Mouse (Mus musculus) intestine, embryonic 15.5 days (tissue): ENCODE results near the gene Cbr4. TPM values are rescaled to one million over a fixed set of nuclear protein-coding genes. Genes with fewer than 3 reads are reported as not detected.

Experiments
- ATAC-seq: fragments of 200-750 bp; cut with Nextera tagmentation; 2 replicates; pipeline ENCODE4 v1.8.0; 2017; ENCODE audit warnings: moderate TSS enrichment, moderate library complexity
- H3K27ac ChIP-seq: fragments of 300-500 bp; sonication (generic); 2 replicates; pipeline ENCODE4 v1.5.1; 2015; ENCODE audit warnings: mild to moderate bottlenecking, inconsistent platforms
- H3K27me3 ChIP-seq: fragments of 300-500 bp; sonication (generic); replicated peaks from 2 replicates; pipeline ENCODE4 v1.6.1; 2015; ENCODE audit warnings: inconsistent platforms
- H3K36me3 ChIP-seq: fragments of 300-500 bp; sonication (generic); 2 replicates; pipeline ENCODE4 v1.6.1; 2015; ENCODE audit warnings: inconsistent platforms
- H3K4me1 ChIP-seq: fragments of 300-500 bp; sonication (generic); replicated peaks from 2 replicates; pipeline ENCODE4 v1.6.1; 2015; ENCODE audit warnings: inconsistent platforms
- H3K4me2 ChIP-seq: fragments of 300-500 bp; sonication (generic); replicated peaks from 2 replicates; pipeline ENCODE4 v1.6.1; 2015; ENCODE audit warnings: mild to moderate bottlenecking, inconsistent platforms
- H3K4me3 ChIP-seq: fragments of 300-500 bp; sonication (generic); replicated peaks from 2 replicates; pipeline ENCODE4 v1.5.1; 2015; ENCODE audit warnings: inconsistent platforms
- H3K9ac ChIP-seq: fragments of 300-500 bp; sonication (generic); 2 replicates; pipeline ENCODE4 v1.6.1; 2015; ENCODE audit warnings: inconsistent platforms
- H3K9me3 ChIP-seq: fragments of 300-500 bp; sonication (generic); 2 replicates; pipeline ENCODE4 v1.6.1; 2016; ENCODE audit warnings: inconsistent platforms
- WGBS: fragments of 180-500 bp; shearing (Covaris S2); methylation state at CpG from one replicate; pipeline ENCODE4 v1.1.7; 2015; 5-methylcytosine and 5-hydroxymethylcytosine counted together
- polyA plus RNA-seq: library from polyadenylated mRNA; unstranded; fragments of >200 nt; fragmentation: Nextera tagmentation; extraction: Ambion mirVana; gene quantifications from 2 replicates; pipeline ENCODE4 v1.2.1, GENCODE M21; 2015

Cbr4 gene
- polyA plus RNA-seq, 1 experiment from 2014 or later = 34.1 TPM

- Histone ChIP-seq H3K4me3 (no peak overlapping the region), H3K27me3 (no peaks in the 10 kb centered on the region), H3K4me2 (no peak overlapping the region), H3K9me3 (no peaks in the 10 kb centered on the region), H3K9ac (no peak overlapping the region), H3K4me1 (no peaks in the 10 kb centered on the region), H3K27ac (no peak overlapping the region), H3K36me3 (no peaks in the 10 kb centered on the region)
- ATAC-seq = no peak
- WGBS = 62% methylated on average over 3 of the region's 3 CpGs
Observed at GRCm38 (mm10) chr8:61500914-61501313, 13.4 kb downstream of the Cbr4 start.

- no peak overlapping the region for H3K4me2 ChIP-seq
- H3K9me3 ChIP-seq = no peaks in the 10 kb centered on the region
- H3K4me3 ChIP-seq = no peak overlapping the region
- H3K27ac ChIP-seq = no peak overlapping the region
- no peaks in the 10 kb centered on the region for H3K4me1 ChIP-seq
- H3K9ac ChIP-seq = no peak overlapping the region
- peak; percentile 75 for ATAC-seq
- no peaks in the 10 kb centered on the region for H3K36me3 ChIP-seq
- H3K27me3 ChIP-seq = no peaks in the 10 kb centered on the region
Observed at GRCm38 (mm10) chr8:61502277-61502676, 14.7 kb downstream of the Cbr4 start.

GRCm38 (mm10) chr8:61515110-61515930, 27.8 kb downstream of the Cbr4 start:
- H3K4me2 ChIP-seq = no peak overlapping the region
- H3K36me3 ChIP-seq = peaks cover 28% of the 10 kb centered on the region

GRCm38 (mm10) chr8:61515931-61516744, 28.6 kb downstream of the Cbr4 start:
- Histone ChIP-seq H3K36me3 (peaks cover 23% of the 10 kb centered on the region), H3K4me2 (no peak overlapping the region), H3K27me3 (no peaks in the 10 kb centered on the region), H3K4me1 (no peaks in the 10 kb centered on the region), H3K9ac (no peak overlapping the region), H3K27ac (no peak overlapping the region), H3K9me3 (no peaks in the 10 kb centered on the region), H3K4me3 (no peak overlapping the region)
- WGBS = 55% methylated on average over 25 of the region's 25 CpGs
- peak; percentile 78 for ATAC-seq

More at GRCm38 (mm10) chr8:61515110-61515930, 27.8 kb downstream of the Cbr4 start:
- no peaks in the 10 kb centered on the region for H3K4me1 ChIP-seq
- no peaks in the 10 kb centered on the region for H3K27me3 ChIP-seq
- H3K9me3 ChIP-seq = no peaks in the 10 kb centered on the region
- WGBS = 90% methylated on average over 24 of the region's 24 CpGs
- no peak overlapping the region for H3K4me3 ChIP-seq
- no peak overlapping the region for H3K9ac ChIP-seq
- ATAC-seq = peak; percentile 21; the same call in 1 of the 2 replicates
- H3K27ac ChIP-seq = no peak overlapping the region

GRCm38 (mm10) chr8:61516745-61517501, 29.4 kb downstream of the Cbr4 start:
- Histone ChIP-seq H3K4me1 (no peaks in the 10 kb centered on the region), H3K9ac (no peak overlapping the region), H3K4me3 (no peak overlapping the region), H3K27me3 (no peaks in the 10 kb centered on the region), H3K27ac (no peak overlapping the region), H3K36me3 (peaks cover 22% of the 10 kb centered on the region), H3K9me3 (no peaks in the 10 kb centered on the region), H3K4me2 (no peak overlapping the region)
- ATAC-seq = no peak
- 80% methylated on average over 8 of the region's 8 CpGs for WGBS

- H3K36me3 ChIP-seq = peaks cover 18% of the 10 kb centered on the region
- no peaks in the 10 kb centered on the region for H3K27me3 ChIP-seq
- H3K9ac ChIP-seq = no peak overlapping the region
- no peak overlapping the region for H3K4me3 ChIP-seq
- no peak for ATAC-seq
- no peaks in the 10 kb centered on the region for H3K9me3 ChIP-seq
- H3K4me2 ChIP-seq = no peak overlapping the region
- no peaks in the 10 kb centered on the region for H3K4me1 ChIP-seq
- WGBS = 69% methylated on average over 14 of the region's 14 CpGs
- no peak overlapping the region for H3K27ac ChIP-seq
Observed at GRCm38 (mm10) chr8:61517502-61518185, 30.1 kb downstream of the Cbr4 start.

- H3K27ac ChIP-seq = no peak overlapping the region
- no peaks in the 10 kb centered on the region for H3K9me3 ChIP-seq
- no peaks in the 10 kb centered on the region for H3K4me1 ChIP-seq
- 0 out of 2 replicates have a peak, but pooled peaks cover 4% of the 10 kb centered on the region for H3K36me3 ChIP-seq
- no peaks in the 10 kb centered on the region for H3K27me3 ChIP-seq
- no peak overlapping the region for H3K4me2 ChIP-seq
- H3K9ac ChIP-seq = no peak overlapping the region
- H3K4me3 ChIP-seq = no peak overlapping the region
- WGBS = 14% methylated on average over 1 of the region's 1 CpGs
- no peak for ATAC-seq
Observed at GRCm38 (mm10) chr8:61522132-61522531, 34.6 kb downstream of the Cbr4 start.

- Histone ChIP-seq H3K27ac (no peak overlapping the region), H3K9me3 (no peaks in the 10 kb centered on the region), H3K4me3 (no peak overlapping the region), H3K9ac (no peak overlapping the region), H3K36me3 (peaks cover 11% of the 10 kb centered on the region; the same call in 1 of the 2 replicates), H3K27me3 (no peaks in the 10 kb centered on the region), H3K4me2 (no peak overlapping the region), H3K4me1 (no peaks in the 10 kb centered on the region)
- no peak for ATAC-seq
- WGBS = 72% methylated on average over 14 of the region's 14 CpGs
Observed at GRCm38 (mm10) chr8:61527037-61527436, 39.5 kb downstream of the Cbr4 start.

GRCm38 (mm10) chr8:61528197-61528596, 40.7 kb downstream of the Cbr4 start:
- WGBS = 82% methylated on average over 9 of the region's 9 CpGs
- no peak for ATAC-seq
- H3K36me3 ChIP-seq = peaks cover 9% of the 10 kb centered on the region; the same call in 1 of the 2 replicates

GRCm38 (mm10) chr8:61528642-61529041, 41.1 kb downstream of the Cbr4 start:
- Histone ChIP-seq H3K4me1 (no peaks in the 10 kb centered on the region), H3K4me2 (no peak overlapping the region), H3K27me3 (no peaks in the 10 kb centered on the region), H3K9me3 (no peaks in the 10 kb centered on the region), H3K9ac (no peak overlapping the region), H3K27ac (0 out of 2 replicates have a peak overlapping the region, but pooled peaks have one; percentile 2), H3K36me3 (peaks cover 9% of the 10 kb centered on the region; the same call in 1 of the 2 replicates), H3K4me3 (no peak overlapping the region)
- ATAC-seq = 0 out of 2 replicates have a peak, but pooled peaks have one; percentile 34
- 78% methylated on average over 6 of the region's 6 CpGs for WGBS

More at GRCm38 (mm10) chr8:61528197-61528596, 40.7 kb downstream of the Cbr4 start:
- no peaks in the 10 kb centered on the region for H3K4me1 ChIP-seq
- H3K9me3 ChIP-seq = no peaks in the 10 kb centered on the region
- no peak overlapping the region for H3K4me3 ChIP-seq
- no peaks in the 10 kb centered on the region for H3K27me3 ChIP-seq
- no peak overlapping the region for H3K4me2 ChIP-seq
- no peak overlapping the region for H3K9ac ChIP-seq
- H3K27ac ChIP-seq = no peak overlapping the region

GRCm38 (mm10) chr8:61531944-61532795, 44.6 kb downstream of the Cbr4 start:
- Histone ChIP-seq H3K36me3 (peaks cover 9% of the 10 kb centered on the region; the same call in 1 of the 2 replicates), H3K4me3 (no peak overlapping the region), H3K9me3 (no peaks in the 10 kb centered on the region), H3K4me1 (no peaks in the 10 kb centered on the region), H3K27me3 (no peaks in the 10 kb centered on the region), H3K27ac (no peak overlapping the region), H3K4me2 (no peak overlapping the region), H3K9ac (no peak overlapping the region)
- WGBS = 77% methylated on average over 22 of the region's 22 CpGs
- ATAC-seq = no peak
